Mouse (Mus musculus) liver, embryonic 12.5 days (tissue): Measurements from ENCODE around the gene Irf4. TPM values are rescaled to one million over a fixed set of nuclear protein-coding genes. Genes with fewer than 3 reads are reported as not detected.

Experiments used
- ATAC-seq: fragments of 200-750 bp; cut with Nextera tagmentation; 2 replicates; pipeline ENCODE4 v1.8.0; 2017; ENCODE audit warnings: moderate number of reproducible peaks, mild to moderate bottlenecking, moderate library complexity
- H3K27ac ChIP-seq: fragments of 300-500 bp; sonication (generic); 2 replicates; pipeline ENCODE4 v1.5.1; 2016; ENCODE audit warnings: mild to moderate bottlenecking
- H3K27me3 ChIP-seq: fragments of 300-500 bp; sonication (generic); replicated peaks from 2 replicates; pipeline ENCODE4 v1.6.1; 2016; ENCODE audit warnings: mild to moderate bottlenecking, moderate library complexity
- H3K36me3 ChIP-seq: fragments of 300-500 bp; sonication (generic); 2 replicates; pipeline ENCODE4 v1.6.1; 2016; ENCODE audit warnings: mild to moderate bottlenecking, moderate library complexity
- H3K4me1 ChIP-seq: fragments of 300-500 bp; sonication (generic); 2 replicates; pipeline ENCODE4 v1.6.1; 2016
- H3K4me2 ChIP-seq: fragments of 300-500 bp; sonication (generic); 2 replicates; pipeline ENCODE4 v1.6.1; 2016; ENCODE audit warnings: mild to moderate bottlenecking, moderate library complexity
- H3K4me3 ChIP-seq: fragments of 300-500 bp; sonication (generic); 2 replicates; pipeline ENCODE4 v1.5.1; 2016; ENCODE audit warnings: mild to moderate bottlenecking, moderate library complexity
- H3K9ac ChIP-seq: fragments of 300-500 bp; sonication (generic); 2 replicates; pipeline ENCODE4 v1.6.1; 2016; ENCODE audit warnings: mild to moderate bottlenecking, moderate library complexity
- H3K9me3 ChIP-seq: fragments of 300-500 bp; sonication (generic); replicated peaks from 2 replicates; pipeline ENCODE4 v1.6.1; 2016; ENCODE audit warnings: mild to moderate bottlenecking, moderate library complexity
- WGBS: fragments of 180-500 bp; shearing (Covaris S2); methylation state at CpG from one replicate; pipeline ENCODE4 v1.1.7; 2016; ENCODE audit not compliant: insufficient replicate concordance; 5-methylcytosine and 5-hydroxymethylcytosine counted together
- polyA plus RNA-seq: library from polyadenylated mRNA; unstranded; fragments of >200 nt; fragmentation: Nextera tagmentation; extraction: Ambion mirVana; gene quantifications from 2 replicates; pipeline ENCODE4 v1.2.1, GENCODE M21; 2016

Gene Irf4
- polyA plus RNA-seq, 1 experiment from 2014 or later: not detected

DNA sequence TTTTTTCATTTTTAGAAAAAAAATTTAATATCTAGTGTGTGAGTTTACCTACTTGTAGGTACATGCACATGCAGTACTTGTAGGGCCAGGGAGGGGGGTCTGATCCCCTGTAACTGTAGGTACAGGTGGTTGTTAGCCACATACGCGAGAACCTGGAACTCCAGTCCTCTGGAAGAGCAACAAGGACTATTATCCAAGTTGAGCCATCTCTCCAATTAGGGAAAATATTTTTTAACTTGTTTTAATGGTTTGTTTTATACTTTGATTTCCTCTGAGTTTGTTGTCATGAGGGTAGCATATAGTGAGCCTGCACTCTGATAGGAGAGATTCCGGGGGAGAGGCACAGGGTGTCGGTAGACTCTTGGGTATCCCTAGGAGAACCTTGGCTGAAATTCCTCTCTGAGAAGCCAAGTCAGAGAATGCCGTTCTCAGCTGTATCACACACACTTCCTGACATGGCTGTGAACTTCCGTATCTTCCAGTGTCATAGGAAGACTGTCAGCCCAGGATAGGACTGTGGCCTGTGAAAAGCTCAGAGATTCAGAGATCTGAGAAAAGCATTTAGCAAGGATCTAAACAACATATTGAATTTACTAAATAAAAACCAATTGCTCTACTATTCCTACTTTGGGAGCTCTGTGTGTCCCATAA lies 18.6 kb downstream of the Irf4 start:
- Histone ChIP-seq H3K9ac (no peak overlapping the region), H3K27ac (no peak overlapping the region), H3K4me1 (no peaks in the 10 kb centered on the region), H3K27me3 (no peaks in the 10 kb centered on the region), H3K9me3 (no peaks in the 10 kb centered on the region), H3K4me3 (no peak overlapping the region), H3K36me3 (no peaks in the 10 kb centered on the region), H3K4me2 (no peak overlapping the region)
- no peak for ATAC-seq
- 50% methylated on average over 6 of the region's 6 CpGs for WGBS

GRCm38 (mm10) chr13:30776021-30776420 lies 27.0 kb downstream of the Irf4 start:
- no peak overlapping the region for H3K9ac ChIP-seq
- H3K36me3 ChIP-seq: no peaks in the 10 kb centered on the region
- no peak overlapping the region for H3K27ac ChIP-seq
- no peak for ATAC-seq
- H3K4me2 ChIP-seq: no peak overlapping the region
- no peaks in the 10 kb centered on the region for H3K9me3 ChIP-seq
- no peaks in the 10 kb centered on the region for H3K27me3 ChIP-seq
- 21% methylated on average over 2 of the region's 2 CpGs for WGBS
- no peaks in the 10 kb centered on the region for H3K4me1 ChIP-seq
- H3K4me3 ChIP-seq: no peak overlapping the region

- Histone ChIP-seq H3K9ac (no peak overlapping the region), H3K27me3 (no peaks in the 10 kb centered on the region), H3K27ac (no peak overlapping the region), H3K4me2 (no peak overlapping the region), H3K9me3 (no peaks in the 10 kb centered on the region), H3K4me1 (no peaks in the 10 kb centered on the region), H3K4me3 (no peak overlapping the region), H3K36me3 (no peaks in the 10 kb centered on the region)
- no peak for ATAC-seq
- WGBS: 44% methylated on average over 11 of the region's 11 CpGs
These were observed 28.7 kb downstream of the Irf4 start for GRCm38 (mm10) chr13:30777678-30778179.

- Histone ChIP-seq H3K36me3 (no peaks in the 10 kb centered on the region), H3K4me3 (no peak overlapping the region), H3K4me2 (no peak overlapping the region), H3K27me3 (no peaks in the 10 kb centered on the region), H3K4me1 (no peaks in the 10 kb centered on the region), H3K27ac (no peak overlapping the region), H3K9me3 (no peaks in the 10 kb centered on the region), H3K9ac (no peak overlapping the region)
- 40% methylated on average over 2 of the region's 2 CpGs for WGBS
- ATAC-seq: no peak
These were observed 32.9 kb downstream of the Irf4 start for GRCm38 (mm10) chr13:30781905-30782304.

DNA sequence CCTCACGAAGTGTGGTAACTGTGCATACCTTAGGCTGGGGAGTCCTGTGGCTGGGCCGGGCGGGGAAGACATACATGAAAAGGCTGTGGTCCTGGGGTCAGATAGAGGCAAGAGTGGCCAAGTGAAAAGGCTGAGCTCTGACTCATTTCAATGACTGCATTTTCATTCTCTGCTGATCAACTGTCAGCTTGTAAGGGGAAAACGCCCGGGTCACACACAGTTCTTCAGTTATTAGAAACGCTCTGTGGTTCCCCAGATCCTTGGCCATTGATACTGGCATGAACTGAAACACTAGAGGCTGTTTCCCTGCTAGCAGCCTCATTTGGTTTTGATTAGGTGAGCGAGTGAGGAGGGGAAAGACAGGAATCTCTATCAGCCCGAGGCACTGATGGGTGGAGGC lies 33.4 kb downstream of the Irf4 start:
- Histone ChIP-seq H3K9ac (no peak overlapping the region), H3K9me3 (no peaks in the 10 kb centered on the region), H3K4me3 (no peak overlapping the region), H3K27ac (no peak overlapping the region), H3K27me3 (no peaks in the 10 kb centered on the region), H3K4me2 (no peak overlapping the region), H3K36me3 (no peaks in the 10 kb centered on the region), H3K4me1 (no peaks in the 10 kb centered on the region)
- WGBS: 46% methylated on average over 8 of the region's 8 CpGs
- ATAC-seq: no peak

- Histone ChIP-seq H3K27ac (no peak overlapping the region), H3K4me3 (no peak overlapping the region), H3K27me3 (no peaks in the 10 kb centered on the region), H3K9ac (no peak overlapping the region), H3K9me3 (no peaks in the 10 kb centered on the region), H3K4me2 (no peak overlapping the region), H3K36me3 (no peaks in the 10 kb centered on the region), H3K4me1 (no peaks in the 10 kb centered on the region)
- ATAC-seq: no peak; the same call in 1 of the 2 replicates
- WGBS: 38% methylated on average over 4 of the region's 4 CpGs
These were observed 36.5 kb downstream of the Irf4 start for GRCm38 (mm10) chr13:30785423-30786040.

GRCm38 (mm10) chr13:30786235-30787035 lies 37.4 kb downstream of the Irf4 start:
- no peak overlapping the region for H3K9ac ChIP-seq
- no peaks in the 10 kb centered on the region for H3K27me3 ChIP-seq
- H3K9me3 ChIP-seq: no peaks in the 10 kb centered on the region
- WGBS: 52% methylated on average over 5 of the region's 5 CpGs
- no peak overlapping the region for H3K4me3 ChIP-seq
- ATAC-seq: no peak
- no peak overlapping the region for H3K27ac ChIP-seq
- no peak overlapping the region for H3K4me2 ChIP-seq
- H3K36me3 ChIP-seq: no peaks in the 10 kb centered on the region
- no peaks in the 10 kb centered on the region for H3K4me1 ChIP-seq

DNA sequence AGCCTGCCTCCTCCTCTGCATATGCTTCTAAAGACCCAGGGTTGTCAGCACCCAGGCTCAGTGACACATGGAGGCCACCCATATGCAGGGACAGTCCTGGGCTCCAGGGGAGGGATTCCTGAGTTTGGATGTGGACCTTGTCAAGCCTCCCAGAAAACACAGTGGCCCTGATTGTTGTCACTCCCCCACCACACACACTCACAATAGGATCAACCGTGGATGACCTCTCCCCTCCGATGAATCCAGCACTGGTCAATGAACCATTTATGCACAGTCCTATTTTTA lies 38.0 kb downstream of the Irf4 start:
- 81% methylated on average over 2 of the region's 2 CpGs for WGBS
- H3K27me3 ChIP-seq: no peaks in the 10 kb centered on the region
- no peaks in the 10 kb centered on the region for H3K9me3 ChIP-seq
- no peak for ATAC-seq
- H3K9ac ChIP-seq: no peak overlapping the region
- H3K4me3 ChIP-seq: no peak overlapping the region
- no peak overlapping the region for H3K4me2 ChIP-seq
- no peaks in the 10 kb centered on the region for H3K4me1 ChIP-seq
- H3K27ac ChIP-seq: no peak overlapping the region
- no peaks in the 10 kb centered on the region for H3K36me3 ChIP-seq

GRCm38 (mm10) chr13:30787556-30787955 lies 38.5 kb downstream of the Irf4 start:
- 57% methylated on average over 2 of the region's 2 CpGs for WGBS
- no peaks in the 10 kb centered on the region for H3K27me3 ChIP-seq
- no peak overlapping the region for H3K4me2 ChIP-seq
- H3K27ac ChIP-seq: no peak overlapping the region
- H3K4me1 ChIP-seq: no peaks in the 10 kb centered on the region
- H3K9me3 ChIP-seq: no peaks in the 10 kb centered on the region
- no peak overlapping the region for H3K9ac ChIP-seq
- no peak overlapping the region for H3K4me3 ChIP-seq
- no peaks in the 10 kb centered on the region for H3K36me3 ChIP-seq
- ATAC-seq: 0 out of 2 replicates have a peak, but pooled peaks have one; percentile 32

DNA sequence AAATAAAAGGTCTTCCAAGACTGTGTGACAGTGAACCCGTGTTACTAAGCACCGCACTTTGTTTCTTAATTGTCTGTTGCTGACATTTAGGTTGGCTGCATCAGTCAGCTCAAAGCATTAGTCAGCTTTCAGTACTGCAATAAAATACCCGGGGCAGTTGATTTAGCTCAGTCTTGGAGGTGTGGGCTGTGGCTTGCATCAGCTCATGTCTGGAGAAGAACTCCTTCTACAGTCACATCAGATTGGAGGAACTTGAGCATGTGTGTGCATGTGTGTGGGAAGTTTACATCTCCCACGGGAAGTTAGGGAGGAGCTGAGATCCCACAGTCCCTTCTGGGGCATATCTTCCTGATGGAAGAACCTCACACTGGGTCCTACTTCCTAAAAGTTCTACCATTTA lies 38.9 kb downstream of the Irf4 start:
- no peak for ATAC-seq
- Histone ChIP-seq H3K36me3 (no peaks in the 10 kb centered on the region), H3K9me3 (no peaks in the 10 kb centered on the region), H3K27me3 (no peaks in the 10 kb centered on the region), H3K4me2 (no peak overlapping the region), H3K9ac (no peak overlapping the region), H3K4me3 (no peak overlapping the region), H3K27ac (no peak overlapping the region), H3K4me1 (no peaks in the 10 kb centered on the region)
- WGBS: 74% methylated on average over 4 of the region's 4 CpGs

DNA sequence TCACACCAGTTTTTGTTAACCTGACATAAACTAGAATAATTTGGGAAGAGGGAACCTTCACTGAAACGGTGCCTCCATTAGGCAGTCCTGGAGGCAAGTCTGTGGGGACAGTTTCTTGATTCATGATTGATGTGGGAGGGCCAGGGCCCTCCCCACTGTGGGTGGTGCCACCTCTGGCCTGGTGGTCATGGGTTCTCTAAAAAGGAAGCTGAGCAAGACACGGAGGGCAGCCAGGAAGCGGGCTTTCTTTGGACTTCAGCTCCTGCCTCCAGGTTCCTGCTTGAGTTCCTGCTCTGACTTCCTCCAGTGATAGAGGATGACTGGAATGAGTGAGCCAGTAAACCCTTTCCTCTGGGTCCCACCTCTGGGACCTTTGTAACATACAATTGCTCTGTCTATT lies 39.4 kb downstream of the Irf4 start:
- Histone ChIP-seq H3K36me3 (no peaks in the 10 kb centered on the region), H3K27me3 (no peaks in the 10 kb centered on the region), H3K4me3 (no peak overlapping the region), H3K4me2 (no peak overlapping the region), H3K27ac (no peak overlapping the region), H3K4me1 (no peaks in the 10 kb centered on the region), H3K9ac (no peak overlapping the region), H3K9me3 (no peaks in the 10 kb centered on the region)
- WGBS: 45% methylated on average over 3 of the region's 3 CpGs
- ATAC-seq: no peak

DNA sequence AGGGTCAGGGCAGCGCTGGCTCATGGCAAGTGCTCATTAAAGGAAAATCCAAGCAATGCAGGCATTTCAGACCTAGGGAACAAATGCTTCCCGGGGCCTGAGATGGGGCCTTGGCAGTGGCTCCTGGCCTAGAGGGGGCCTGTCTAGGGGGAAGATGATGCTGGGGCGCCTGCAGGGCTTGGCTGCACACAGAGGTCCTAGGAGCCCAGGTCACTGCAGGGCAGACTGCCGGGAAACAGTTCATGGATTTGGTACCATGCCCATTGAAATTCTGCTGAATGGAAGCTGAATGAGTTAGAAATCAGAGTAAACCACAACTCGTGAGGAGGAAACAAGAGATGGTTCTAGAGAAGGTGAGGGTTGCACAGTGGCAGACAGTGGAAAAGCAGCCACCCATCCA lies 41.0 kb downstream of the Irf4 start:
- no peak overlapping the region for H3K27ac ChIP-seq
- no peak overlapping the region for H3K9ac ChIP-seq
- no peak for ATAC-seq
- H3K27me3 ChIP-seq: no peaks in the 10 kb centered on the region
- WGBS: 57% methylated on average over 5 of the region's 5 CpGs
- no peak overlapping the region for H3K4me3 ChIP-seq
- no peaks in the 10 kb centered on the region for H3K36me3 ChIP-seq
- no peak overlapping the region for H3K4me2 ChIP-seq
- no peaks in the 10 kb centered on the region for H3K9me3 ChIP-seq
- H3K4me1 ChIP-seq: no peaks in the 10 kb centered on the region
